Mouse (Mus musculus) activated CD4-positive, CD25-positive, alpha-beta regulatory T cell, adult 9 weeks (primary cell): ENCODE measurements around the gene Ntan1. TPM values are rescaled to one million over a fixed set of nuclear protein-coding genes. Genes with fewer than 3 reads are reported as not detected.

Source experiments
- polyA plus RNA-seq: library from polyadenylated mRNA; unstranded; fragments of 100-300 nt; shearing (Covaris generic); gene quantifications from one replicate; pipeline ENCODE4 v1.2.1, GENCODE M21; 2017

Gene Ntan1
- polyA plus RNA-seq = 191 TPM

DNA sequence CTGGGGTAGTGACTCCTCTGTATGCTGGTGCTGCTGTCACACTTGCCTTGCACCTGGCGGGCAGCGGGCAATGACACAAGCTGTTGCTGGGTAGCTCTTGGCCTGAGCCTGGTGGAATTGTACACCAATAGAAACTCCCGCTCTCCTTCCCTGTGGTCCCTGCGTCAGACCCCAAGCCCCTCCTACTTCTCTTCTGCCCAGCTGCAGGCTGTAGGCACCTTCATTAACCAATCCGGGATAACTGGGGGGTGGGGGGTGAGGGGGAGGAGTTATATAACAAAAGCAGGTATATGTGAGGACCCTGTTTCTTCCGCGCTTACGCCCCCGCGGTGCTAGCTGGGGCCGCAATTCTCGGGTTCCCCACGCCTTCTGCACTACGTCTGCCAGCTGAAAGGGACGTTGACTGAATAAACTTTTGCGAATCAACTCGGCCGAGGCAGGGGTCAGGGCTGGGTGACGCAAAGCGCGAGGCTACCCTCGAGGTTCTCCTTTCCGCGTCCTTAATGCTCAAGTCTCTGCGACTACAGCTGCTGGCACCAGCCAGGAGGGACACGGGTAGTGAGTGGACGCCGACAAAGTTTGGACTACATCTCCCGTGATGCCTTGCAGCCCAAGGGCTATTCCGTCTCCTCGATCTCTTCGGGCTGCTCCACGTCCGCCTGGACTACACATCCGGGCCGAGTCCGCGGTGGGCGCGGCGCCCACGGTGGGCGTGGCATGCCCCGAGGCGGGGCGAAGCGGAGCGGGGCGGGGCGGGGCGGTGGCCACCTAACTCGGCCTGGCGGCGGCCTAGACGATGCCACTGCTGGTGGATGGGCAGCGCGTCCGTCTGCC is at the start of gene Ntan1:
Ntan1 (plus strand) TSS at position 286 of the 834 bp plus-strand sequence.

DNA sequence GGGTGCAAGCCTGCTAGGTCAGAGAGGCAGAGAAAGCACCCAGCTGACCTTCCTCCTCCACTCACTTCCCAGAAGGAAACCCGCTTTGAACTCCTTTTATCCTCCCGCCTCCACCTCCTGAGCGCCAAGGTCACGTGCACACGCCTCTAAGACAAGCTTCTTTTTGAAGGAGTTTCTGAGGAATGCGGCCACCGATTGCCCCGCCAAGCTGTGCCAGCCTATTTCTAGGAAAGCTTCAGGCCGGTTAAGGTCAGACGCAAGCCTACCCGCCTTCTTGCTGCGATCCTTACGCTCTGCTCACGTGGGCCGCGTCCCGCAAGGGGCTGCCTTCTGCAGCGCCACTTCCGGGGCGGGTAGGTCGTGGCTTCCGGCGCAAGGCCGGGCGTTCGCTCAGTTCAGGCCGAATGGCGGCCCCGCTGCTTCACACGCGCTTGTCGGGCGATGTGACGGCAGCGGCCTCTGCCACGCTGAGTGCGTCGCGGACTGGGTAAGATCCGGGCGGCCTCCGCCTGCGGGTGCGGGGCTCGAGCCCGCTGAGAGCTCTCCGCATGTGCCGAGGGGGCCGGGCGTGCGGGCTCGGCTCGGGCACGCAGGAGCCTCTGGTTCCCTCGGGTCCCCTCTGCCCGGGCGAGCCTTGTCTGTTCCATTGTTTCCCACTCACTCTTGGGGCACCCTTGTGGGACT is 38.1 kb upstream of the Ntan1 start, which contains the start of gene Rrn3:
Rrn3 (plus strand) TSS at position 356 of the 684 bp plus-strand sequence.

Other genes with a start within 250 kb of the Ntan1 start
- 57.6 TPM for gene Parn, start 150.7 kb upstream of the Ntan1 start, polyA plus RNA-seq
- gene Bfar, start 147.0 kb upstream of the Ntan1 start, polyA plus RNA-seq = 66.4 TPM
- 12.0 TPM for gene 3110001I22Rik, start 146.9 kb upstream of the Ntan1 start, polyA plus RNA-seq
- not detected for gene Pla2g10, start 87.9 kb upstream of the Ntan1 start, polyA plus RNA-seq
- gene Rrn3, start 38.1 kb upstream of the Ntan1 start, polyA plus RNA-seq = 43.4 TPM
- 43.4 TPM for gene Pdxdc1, start 84.3 kb downstream of the Ntan1 start, polyA plus RNA-seq
- gene Mpv17l, start 84.3 kb downstream of the Ntan1 start, polyA plus RNA-seq = 0.15 TPM
- gene 2900011O08Rik, start 167.8 kb downstream of the Ntan1 start, polyA plus RNA-seq = not detected
- gene Ifitm7, start 168.0 kb downstream of the Ntan1 start, polyA plus RNA-seq = not detected